Mouse (Mus musculus) erythroblast, embryonic 14.5 days (primary cell): ENCODE results near the gene Limch1.

Source experiments
- GATA1 ChIP-seq: IDR thresholded peaks from 2 replicates; pipeline ENCODE4 v1.6.1; 2012; ENCODE audit warnings: low read length, inconsistent platforms, mixed read lengths
- TAL1 ChIP-seq: IDR thresholded peaks from 3 replicates; pipeline ENCODE4 v1.6.1; 2012; ENCODE audit warnings: low read length, inconsistent platforms, mixed read lengths

DNA sequence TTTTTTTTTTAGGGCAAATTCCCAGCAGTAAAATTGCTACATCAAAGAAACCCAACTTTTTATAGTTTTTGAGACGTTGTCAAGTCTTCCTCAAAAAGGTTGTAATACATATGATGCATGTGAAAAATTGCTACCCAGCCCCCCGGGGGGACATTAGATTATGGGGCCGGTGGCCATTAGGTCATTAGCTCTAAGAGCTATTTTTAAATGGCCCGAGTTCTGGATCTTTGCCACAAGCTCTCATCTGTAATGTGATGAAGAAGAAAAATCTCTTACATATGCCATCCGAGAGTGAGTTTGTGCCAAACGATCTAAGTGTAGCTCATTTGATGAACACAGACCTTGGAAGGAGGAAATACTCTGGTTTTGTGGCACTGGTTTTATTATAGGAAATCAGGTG is 183.7 kb downstream of the Limch1 start:
- TF ChIP-seq GATA1 (no peak), TAL1 (no peak)
